Mouse (Mus musculus) fat pad, adult 2 months (tissue): ENCODE measurements around the gene Eps8.

Experiments used
- DNase-seq: peaks from one replicate; pipeline ENCODE4 v3.0.0-alpha.2; 2011; ENCODE audit warnings: low read depth, low spot score; ENCODE audit errors: extremely low read depth

The Eps8 gene

DNA sequence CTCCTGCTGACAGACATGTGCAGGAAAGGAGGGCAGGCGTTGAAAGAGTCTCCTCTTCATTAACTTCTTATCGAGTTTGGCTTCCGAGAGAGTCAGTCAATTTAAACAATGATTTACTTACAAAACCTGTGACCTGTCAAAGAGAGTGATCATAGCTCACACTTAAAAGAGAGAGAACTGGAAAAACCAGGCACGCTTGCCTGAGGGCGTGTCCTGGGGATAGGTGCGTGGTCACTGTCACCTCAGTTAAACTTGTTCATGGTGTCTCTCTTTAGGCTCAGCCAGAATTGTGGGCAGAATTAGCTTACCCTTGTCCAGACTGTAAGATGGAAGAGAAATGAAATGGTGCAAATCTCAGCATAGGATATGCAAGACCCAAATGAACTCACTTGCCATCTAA lies 26.0 kb downstream of the Eps8 start:
- no peak for DNase-seq

DNA sequence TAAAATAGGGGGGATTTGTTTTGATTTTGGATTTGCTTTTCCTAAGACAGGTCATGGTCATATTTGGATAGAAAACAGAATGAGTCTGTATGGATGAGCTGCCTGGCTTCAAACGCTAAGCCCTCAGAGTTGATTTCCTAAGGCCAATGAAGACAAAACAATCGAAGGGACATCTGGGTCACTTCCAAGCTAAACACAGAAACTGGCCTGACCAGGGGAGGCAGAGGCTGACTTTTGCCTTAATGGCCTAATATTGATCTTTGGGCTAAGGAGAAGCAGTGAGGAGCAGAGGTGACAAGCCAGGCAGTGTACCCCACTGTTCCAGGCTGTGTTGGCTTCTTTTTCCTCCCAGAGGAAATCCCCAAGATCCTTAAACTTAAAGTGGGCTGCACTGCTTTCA lies 33.7 kb downstream of the Eps8 start:
- DNase-seq = no peak

DNA sequence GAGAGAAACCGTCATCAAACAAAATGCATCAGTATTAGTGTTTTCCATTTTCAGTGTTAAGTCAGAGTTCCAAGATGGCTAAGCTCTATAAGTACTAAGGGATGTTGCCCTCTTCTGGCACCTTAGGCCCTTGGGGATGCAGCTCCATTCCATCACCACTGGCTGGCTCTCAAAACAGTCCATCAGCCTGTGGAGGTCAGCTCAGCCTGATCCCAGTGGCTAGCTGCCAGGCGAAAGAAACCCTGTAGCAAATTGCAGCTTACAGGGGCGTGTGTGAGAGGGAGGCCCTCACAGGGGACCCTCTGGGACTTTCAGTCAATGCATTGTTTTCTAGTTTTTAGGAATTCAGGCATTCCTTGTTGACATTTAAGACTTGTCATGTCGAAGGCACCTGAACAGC lies 40.8 kb downstream of the Eps8 start:
- no peak for DNase-seq

- no peak for DNase-seq
These were observed 42.6 kb downstream of the Eps8 start for GRCm38 (mm10) chr6:137612071-137612547.

- no peak for DNase-seq
These were observed 46.3 kb downstream of the Eps8 start for GRCm38 (mm10) chr6:137608160-137608930.

- no peak for DNase-seq
These were observed 48.1 kb downstream of the Eps8 start for GRCm38 (mm10) chr6:137606541-137606940.

DNA sequence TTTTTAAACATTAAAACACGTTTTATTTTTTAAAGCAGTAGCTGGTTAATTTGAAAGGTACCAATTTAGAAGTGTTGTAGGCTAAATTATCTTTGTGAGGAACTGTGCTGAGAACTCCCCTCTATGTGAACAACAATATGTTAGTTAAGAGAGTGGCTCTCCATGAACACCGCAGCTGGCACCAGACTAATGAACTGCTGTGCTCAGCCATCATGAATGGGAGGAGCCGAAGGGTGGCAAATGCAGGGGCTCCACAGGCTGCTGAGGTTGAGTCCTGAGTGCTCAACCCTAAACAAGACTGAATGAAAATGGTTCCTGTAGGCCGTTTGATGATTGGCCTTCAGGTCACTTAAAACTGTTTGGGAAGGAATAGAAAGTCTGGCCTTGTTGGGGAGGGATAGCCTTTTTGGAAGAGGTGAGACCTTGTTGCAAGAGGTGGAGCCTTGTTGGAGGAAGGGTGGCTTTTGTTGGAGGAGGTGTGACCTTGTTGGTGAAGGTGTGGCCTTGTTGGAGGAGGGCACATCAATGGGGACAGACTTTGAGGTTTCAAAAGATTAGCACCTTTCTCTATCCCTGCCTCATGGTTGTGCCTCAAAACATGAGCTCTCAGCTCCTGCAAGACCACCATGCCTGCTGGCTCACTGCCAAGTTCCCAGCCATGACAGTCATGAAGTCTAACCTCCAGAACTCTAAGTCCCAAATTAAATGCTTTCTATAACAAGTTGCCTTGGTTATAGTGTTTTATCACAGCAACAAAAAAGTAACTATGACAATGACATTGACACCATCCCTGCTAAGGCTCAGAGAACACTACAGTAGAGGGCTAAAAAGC lies 50.0 kb downstream of the Eps8 start:
- DNase-seq = no peak

GRCm38 (mm10) chr6:137598306-137598705 lies 56.4 kb downstream of the Eps8 start:
- DNase-seq = no peak

DNA sequence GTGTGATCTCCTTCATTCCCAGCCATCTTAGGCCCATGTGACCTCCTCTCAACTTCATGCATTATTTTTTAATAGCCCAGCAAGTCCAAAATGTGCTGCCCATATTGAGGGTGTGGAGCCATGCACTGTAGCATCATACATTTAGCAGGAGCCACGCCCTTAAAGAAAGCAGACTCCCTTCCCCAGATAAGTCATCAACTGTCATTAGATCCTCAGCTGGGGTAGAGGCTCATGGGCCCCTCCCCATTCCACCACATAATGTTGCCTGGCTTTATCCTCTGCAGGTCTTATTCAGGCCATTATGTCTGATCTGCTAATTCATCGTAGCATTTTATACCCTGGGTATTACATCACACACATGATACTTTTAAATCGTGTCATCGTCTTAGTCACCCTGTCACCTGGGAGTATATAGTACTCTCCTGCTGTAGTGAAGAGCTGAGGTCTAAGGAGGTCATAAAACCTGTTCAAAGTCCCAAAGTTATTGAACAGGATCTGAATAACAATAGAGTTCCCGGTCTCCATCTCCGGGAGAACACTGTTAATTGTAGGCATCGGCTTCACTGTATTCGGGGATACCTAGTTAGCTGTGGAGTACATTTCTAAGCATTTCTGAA lies 57.1 kb downstream of the Eps8 start:
- no peak for DNase-seq

- DNase-seq = no peak
These were observed 62.1 kb downstream of the Eps8 start for GRCm38 (mm10) chr6:137592582-137592981.

GRCm38 (mm10) chr6:137589245-137589618 lies 65.4 kb downstream of the Eps8 start:
- DNase-seq = no peak

GRCm38 (mm10) chr6:137588481-137589244 lies 66.0 kb downstream of the Eps8 start:
- no peak for DNase-seq

DNA sequence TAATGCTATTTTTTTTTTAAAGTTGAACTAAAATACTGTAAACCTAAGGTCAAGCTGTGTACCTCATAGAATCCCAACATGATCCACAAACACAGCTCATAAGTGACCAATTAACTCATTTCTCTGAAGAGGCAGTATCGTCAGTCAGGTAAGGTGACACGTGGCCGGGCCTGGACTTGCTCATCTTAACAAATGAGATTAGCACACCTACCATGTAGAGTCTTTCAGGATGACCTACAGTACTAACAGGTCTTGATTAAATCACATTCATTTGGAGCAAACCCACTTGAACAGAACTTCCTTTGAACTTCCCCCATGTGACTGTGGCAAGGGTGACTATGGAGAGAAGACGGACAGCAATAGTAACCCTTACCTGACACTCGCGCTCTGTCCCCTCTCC lies 66.8 kb downstream of the Eps8 start:
- DNase-seq = no peak

GRCm38 (mm10) chr6:137585229-137585628 lies 69.4 kb downstream of the Eps8 start:
- no peak for DNase-seq

- DNase-seq = no peak
These were observed 71.6 kb downstream of the Eps8 start for GRCm38 (mm10) chr6:137583056-137583455.

GRCm38 (mm10) chr6:137582207-137582889 lies 72.3 kb downstream of the Eps8 start:
- DNase-seq = no peak

- no peak for DNase-seq
These were observed 73.2 kb downstream of the Eps8 start for GRCm38 (mm10) chr6:137581331-137582010.

DNA sequence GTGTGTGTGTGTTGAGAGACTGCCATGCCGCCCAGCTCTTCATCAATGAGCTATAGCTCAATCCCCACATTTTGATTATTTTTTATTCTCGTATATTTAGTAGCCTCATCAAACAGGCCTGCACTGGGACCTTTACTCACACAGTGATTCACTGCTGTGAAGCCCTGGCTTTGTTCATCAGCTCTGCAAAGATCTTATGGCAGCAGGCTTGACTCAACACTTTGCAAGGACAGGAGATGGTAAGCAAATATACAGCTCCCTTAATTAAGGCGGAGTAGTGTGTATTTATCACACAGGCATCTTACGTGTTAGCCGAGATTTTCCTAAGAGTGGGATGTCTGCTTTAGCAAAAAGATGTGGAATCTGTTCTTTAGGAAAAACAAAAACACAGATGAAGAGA lies 74.2 kb downstream of the Eps8 start:
- no peak for DNase-seq

DNA sequence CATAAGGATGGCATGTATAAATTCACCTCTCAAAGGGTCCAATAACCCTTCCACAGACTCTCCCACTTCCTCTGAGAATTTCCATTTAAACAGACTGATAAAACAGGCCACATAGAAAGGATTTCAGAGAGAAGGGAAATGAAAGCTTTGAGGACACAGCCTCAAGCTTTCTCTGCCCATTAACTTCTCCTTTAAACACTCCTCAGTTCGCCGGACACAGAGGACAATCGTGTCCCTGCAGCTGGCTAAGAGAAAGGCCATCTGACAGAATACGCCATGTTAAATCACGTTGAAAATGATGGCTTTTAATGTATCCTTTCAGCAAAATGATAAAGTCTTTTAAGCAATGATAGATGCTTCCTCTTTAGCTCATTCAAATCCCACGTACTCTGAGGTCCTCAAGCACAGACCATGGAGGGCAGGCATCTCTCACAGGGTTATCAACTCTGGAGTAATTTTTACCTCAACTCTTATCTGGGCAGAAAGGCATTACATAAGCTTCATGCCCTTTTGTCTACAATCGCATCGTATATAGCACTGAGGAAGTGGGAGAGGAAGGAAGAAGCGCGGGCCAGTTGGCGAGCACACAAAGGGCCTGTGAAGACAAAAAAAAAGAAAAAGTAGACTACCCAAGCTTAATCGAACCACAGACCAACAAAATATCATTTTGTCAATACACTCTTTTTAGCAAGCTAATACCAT lies 77.9 kb downstream of the Eps8 start:
- DNase-seq = no peak
